Mouse (Mus musculus) liver, adult 2 months (tissue): ENCODE data around the gene Chst8. TPM values are rescaled to one million over a fixed set of nuclear protein-coding genes. Genes with fewer than 3 reads are reported as not detected.

ENCODE experiments used
- DNase-seq: peaks from one replicate; pipeline ENCODE4 v3.0.0-alpha.2; 2011; ENCODE audit warnings: low read depth, low spot score; ENCODE audit errors: extremely low read depth
- H3K27ac ChIP-seq: fragments of 200-500 bp; replicated peaks from 2 replicates; pipeline ENCODE4 v1.5.1; 2012; ENCODE audit warnings: low read depth, mild to moderate bottlenecking, control low read depth, inconsistent platforms, low read length; ENCODE audit not compliant: insufficient read depth
- H3K27me3 ChIP-seq: fragments of 200-500 bp; 2 replicates; pipeline ENCODE4 v1.6.1; 2012; ENCODE audit warnings: mild to moderate bottlenecking, moderate library complexity, low read length, inconsistent platforms; ENCODE audit not compliant: control insufficient read depth, insufficient read depth
- H3K36me3 ChIP-seq: fragments of 200-500 bp; 2 replicates; pipeline ENCODE4 v1.6.1; 2012; ENCODE audit warnings: low read length, inconsistent platforms; ENCODE audit not compliant: control insufficient read depth, insufficient read depth
- H3K4me1 ChIP-seq: fragments of 200-500 bp; 2 replicates; pipeline ENCODE4 v1.6.1; 2011; ENCODE audit warnings: low read length; ENCODE audit not compliant: control insufficient read depth, insufficient read depth
- H3K4me3 ChIP-seq: fragments of 200-500 bp; 2 replicates; pipeline ENCODE4 v1.5.1; 2011; ENCODE audit warnings: low read depth, mild to moderate bottlenecking, control low read depth, low read length, moderate library complexity; ENCODE audit not compliant: insufficient read depth
- H3K79me2 ChIP-seq: fragments of 200-500 bp; 2 replicates; pipeline ENCODE4 v1.6.1; 2012; ENCODE audit warnings: inconsistent platforms, mild to moderate bottlenecking, low read length, moderate library complexity; ENCODE audit not compliant: control insufficient read depth, insufficient read depth
- H3K9ac ChIP-seq: fragments of 200-500 bp; 2 replicates; pipeline ENCODE4 v1.6.1; 2012; ENCODE audit warnings: low read depth, mild to moderate bottlenecking, control low read depth, inconsistent platforms, low read length
- CTCF ChIP-seq: fragments of 200-500 bp; IDR thresholded peaks from 2 replicates; pipeline ENCODE4 v1.5.1; 2011; ENCODE audit warnings: low read depth, low read length, control low read depth
- POLR2A ChIP-seq: fragments of 200-500 bp; IDR thresholded peaks from 2 replicates; pipeline ENCODE4 v1.6.1; 2011; ENCODE audit warnings: low read length, control low read depth; ENCODE audit not compliant: insufficient read depth; ENCODE audit errors: extremely low read depth
- whole genome bisulfite sequencing: fragments of 180-500 bp; shearing (Covaris S2); methylation state at CpG from one replicate; pipeline ENCODE4 v1.1.7; 2018; 5-methylcytosine and 5-hydroxymethylcytosine counted together
- polyA plus RNA-seq: library from polyadenylated mRNA; depleted of rRNA; stranded (reverse); fragments of >200 nt; gene quantifications from 2 replicates; pipeline ENCODE4 v1.2.3, GENCODE M21; 2012
- total RNA-seq: library from RNA; depleted of rRNA; stranded (reverse); fragments of >200 nt; gene quantifications from 2 replicates; pipeline ENCODE4 v1.2.3, GENCODE M21; 2014

Chst8 gene
- total and polyA plus RNA-seq, 2 experiments = 0.28 to 0.35 TPM

DNA sequence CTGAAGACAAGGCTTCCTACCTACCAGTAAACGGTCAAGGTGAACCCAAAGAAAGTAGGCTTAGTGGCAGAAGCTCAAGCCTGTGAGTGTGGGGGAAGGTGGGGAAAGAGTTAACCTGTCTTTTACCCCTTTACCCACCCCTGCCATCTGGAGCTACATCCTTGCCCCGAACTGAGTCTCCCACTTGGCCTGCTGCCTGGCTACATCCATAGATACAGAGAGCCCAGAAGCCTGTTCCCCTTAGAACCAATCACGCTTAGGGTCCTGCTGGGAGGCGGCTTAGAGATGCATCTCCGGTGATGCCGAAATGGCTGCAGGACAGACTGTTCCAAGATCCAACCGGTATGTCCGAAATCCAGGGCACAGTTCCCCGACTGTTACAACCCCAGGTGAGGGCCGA, 1.5 kb downstream of the Chst8 start:
- 10% methylated on average over 10 of the region's 10 CpGs for whole genome bisulfite sequencing
- Histone ChIP-seq H3K4me1 (no peaks in the 10 kb centered on the region; the same call in 1 of the 2 replicates), H3K27ac (no peak overlapping the region), H3K4me3 (no peak overlapping the region), H3K79me2 (no peaks in the 10 kb centered on the region), H3K9ac (no peak overlapping the region), H3K27me3 (peaks cover 2% of the 10 kb centered on the region; the same call in 1 of the 2 replicates), H3K36me3 (no peaks in the 10 kb centered on the region)
- TF ChIP-seq CTCF = no peak
- no peak for TF ChIP-seq POLR2A
- no peak for DNase-seq

DNA sequence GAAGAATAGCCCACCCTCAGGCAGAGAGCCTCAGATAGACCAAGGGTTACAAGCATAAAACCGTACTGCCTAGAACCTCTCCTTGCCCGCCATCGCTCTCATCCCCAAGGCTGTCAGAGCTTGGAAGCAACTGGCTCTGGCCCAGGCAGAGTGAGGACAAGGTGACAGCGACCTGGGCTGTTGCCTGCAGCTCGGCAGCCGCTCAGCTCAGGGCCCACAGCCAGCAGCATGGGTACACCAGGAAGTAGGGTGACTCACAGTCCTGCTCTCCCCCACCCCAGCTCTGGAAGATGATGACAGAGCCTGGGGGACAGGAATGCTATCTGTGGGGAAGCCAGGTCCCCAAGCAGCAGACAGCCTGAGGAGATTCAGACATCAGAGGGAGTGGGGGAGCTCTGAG, 6.2 kb downstream of the Chst8 start:
- Histone ChIP-seq H3K27me3 (no peaks in the 10 kb centered on the region), H3K27ac (no peak overlapping the region), H3K4me1 (no peaks in the 10 kb centered on the region), H3K36me3 (no peaks in the 10 kb centered on the region), H3K4me3 (no peak overlapping the region), H3K9ac (no peak overlapping the region), H3K79me2 (no peaks in the 10 kb centered on the region)
- DNase-seq = no peak
- TF ChIP-seq CTCF = no peak
- no peak for TF ChIP-seq POLR2A
- 56% methylated on average over 6 of the region's 6 CpGs for WGBS

DNA sequence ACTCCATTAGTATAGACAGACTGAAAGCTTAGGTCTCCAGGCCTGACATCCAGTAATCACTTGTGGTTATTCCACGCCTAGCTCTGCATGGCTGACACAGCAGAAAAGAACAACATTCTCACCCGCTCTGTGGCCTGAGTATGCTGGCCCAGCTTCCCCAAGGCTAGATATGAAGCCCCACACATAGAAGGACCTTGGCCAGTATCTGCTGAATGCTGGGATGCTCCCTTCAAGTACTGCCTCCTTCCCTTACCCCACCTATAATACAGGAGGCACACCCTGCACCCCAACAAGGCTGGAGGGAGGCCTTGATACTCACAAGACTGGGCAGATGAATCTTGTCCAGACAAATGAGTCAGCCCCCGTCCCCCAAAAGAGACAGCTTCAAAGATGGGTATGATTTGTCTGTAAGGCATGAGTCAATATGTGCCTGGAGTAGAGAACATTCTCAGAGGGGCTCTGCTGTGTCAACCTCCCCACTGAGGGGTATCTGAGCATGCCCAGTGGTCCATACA, 6.8 kb downstream of the Chst8 start:
- no peaks in the 10 kb centered on the region for H3K36me3 ChIP-seq
- DNase-seq = no peak
- no peaks in the 10 kb centered on the region for H3K27me3 ChIP-seq
- no peaks in the 10 kb centered on the region for H3K4me1 ChIP-seq
- H3K4me3 ChIP-seq = no peak overlapping the region
- TF ChIP-seq CTCF (no peak), POLR2A (no peak)
- H3K9ac ChIP-seq = no peak overlapping the region
- 93% methylated on average over 3 of the region's 3 CpGs for WGBS
- H3K27ac ChIP-seq = no peak overlapping the region
- no peaks in the 10 kb centered on the region for H3K79me2 ChIP-seq

DNA sequence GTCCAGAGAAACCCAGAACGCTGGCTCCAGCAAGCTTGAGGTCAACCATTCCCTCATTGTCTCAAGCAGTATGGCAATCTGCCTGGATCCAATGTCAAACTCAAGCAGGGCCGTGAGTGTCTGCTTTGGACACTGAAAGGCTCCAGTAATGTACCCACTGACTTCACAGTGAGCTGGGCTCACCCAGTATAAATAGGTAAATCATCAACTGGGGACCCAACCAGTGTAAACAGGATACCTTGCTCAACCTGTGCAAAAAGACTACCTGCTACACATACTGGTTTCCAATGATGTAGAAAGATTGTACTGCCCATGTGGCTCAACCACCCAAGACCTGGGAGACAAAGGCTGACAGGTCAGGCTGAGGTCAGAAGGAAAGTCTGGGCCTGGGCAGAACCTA, 7.5 kb downstream of the Chst8 start:
- Histone ChIP-seq H3K4me3 (no peak overlapping the region), H3K79me2 (no peaks in the 10 kb centered on the region), H3K9ac (no peak overlapping the region), H3K27ac (no peak overlapping the region), H3K36me3 (no peaks in the 10 kb centered on the region), H3K4me1 (no peaks in the 10 kb centered on the region), H3K27me3 (no peaks in the 10 kb centered on the region)
- DNase-seq = no peak
- TF ChIP-seq POLR2A (no peak), CTCF (no peak)
- 54% methylated on average over 2 of the region's 2 CpGs for WGBS

DNA sequence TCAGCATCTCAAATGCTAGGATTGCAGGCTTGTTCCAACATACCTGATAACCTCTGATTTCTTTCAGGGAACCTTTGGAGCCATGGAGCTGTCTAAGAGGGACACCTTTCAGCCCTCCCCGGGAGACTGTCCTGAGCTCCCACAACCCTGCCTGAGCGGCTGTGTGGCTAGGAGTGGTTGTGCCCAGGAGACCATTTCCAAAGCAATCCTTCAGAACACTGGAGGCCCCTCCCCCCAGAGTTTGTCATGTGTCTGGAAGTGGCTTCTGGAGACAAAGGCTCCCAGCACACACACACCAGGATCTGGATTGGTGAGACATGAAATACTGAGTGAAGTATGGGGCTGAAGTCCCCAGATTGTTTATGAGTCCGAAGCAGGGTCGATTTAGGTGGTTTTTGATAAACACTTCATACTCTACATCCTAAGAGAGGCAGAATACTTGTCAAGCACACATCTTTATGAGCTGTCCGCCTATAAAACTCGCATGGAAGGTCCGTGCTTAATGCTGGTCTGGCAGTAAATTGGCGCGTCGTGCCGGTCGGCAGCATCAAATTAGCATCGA, 12.5 kb downstream of the Chst8 start:
- Histone ChIP-seq H3K36me3 (no peaks in the 10 kb centered on the region), H3K4me3 (no peak overlapping the region), H3K79me2 (no peaks in the 10 kb centered on the region), H3K4me1 (no peaks in the 10 kb centered on the region), H3K27ac (no peak overlapping the region), H3K9ac (no peak overlapping the region), H3K27me3 (no peaks in the 10 kb centered on the region)
- WGBS = 71% methylated on average over 13 of the region's 13 CpGs
- DNase-seq = no peak
- TF ChIP-seq POLR2A = no peak
- TF ChIP-seq CTCF = no peak

DNA sequence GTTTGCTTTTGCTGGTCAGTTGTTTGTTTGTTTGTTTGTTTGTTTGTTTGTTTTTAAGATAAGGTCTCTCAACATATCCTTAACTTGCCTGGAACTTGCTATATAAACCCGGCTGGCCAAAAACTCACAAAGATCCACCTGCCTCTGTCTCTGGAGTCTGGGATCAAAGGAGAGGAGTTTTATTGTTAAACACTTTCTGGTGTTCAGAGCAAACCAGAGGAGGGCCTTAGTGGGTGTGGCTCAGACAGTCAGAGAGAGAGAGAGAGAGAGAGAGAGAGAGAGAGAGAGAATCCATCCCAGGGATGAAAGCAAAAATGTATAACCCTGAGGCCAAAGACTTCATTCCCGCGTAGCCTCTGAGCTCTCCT, 13.1 kb downstream of the Chst8 start:
- no peaks in the 10 kb centered on the region for H3K27me3 ChIP-seq
- H3K4me1 ChIP-seq = no peaks in the 10 kb centered on the region
- TF ChIP-seq POLR2A (no peak), CTCF (no peak)
- no peak overlapping the region for H3K27ac ChIP-seq
- no peak overlapping the region for H3K4me3 ChIP-seq
- 50% methylated on average over 3 of the region's 3 CpGs for WGBS
- no peak overlapping the region for H3K9ac ChIP-seq
- no peaks in the 10 kb centered on the region for H3K79me2 ChIP-seq
- no peaks in the 10 kb centered on the region for H3K36me3 ChIP-seq
- no peak for DNase-seq
